Mouse (Mus musculus): Measurements from ENCODE around the gene Kcna7. TPM values are rescaled to one million over a fixed set of nuclear protein-coding genes. Genes with fewer than 3 reads are reported as not detected.
"Not testable (repeated sequence)": the region's sequence is repeated elsewhere in the genome, so short reads cannot be mapped to it uniquely, and the experiment has no call there.

Gene Kcna7
- total RNA-seq, 2 experiments from 2014 or later = 78.3 to 85.9 TPM

GRCm38 (mm10) chr7:45376057-45376456, 29.4 kb upstream of the Kcna7 start:
- no peak for DNase-seq
- intact Hi-C loops (cut with DNase I) = no loop called here

- intact Hi-C loops (cut with DNase I) = loop anchor here (5.0 kb wide), 1 partner anchor 79 kb away; no protein-coding TSS in a partner anchor
- DNase-seq = no peak
Observed at GRCm38 (mm10) chr7:45386077-45386476, 19.4 kb upstream of the Kcna7 start.

- intact Hi-C loops (cut with DNase I) = loop anchor here (5.0 kb wide), 1 partner anchor 93 kb away; no protein-coding TSS in a partner anchor
- DNase-seq = peak in 1 of 2 experiments; percentile 32
Observed at GRCm38 (mm10) chr7:45395129-45395541, 10.3 kb upstream of the Kcna7 start.

- intact Hi-C loops (cut with DNase I) = loop anchor here (5.0 kb wide), 1 partner anchor 93 kb away; no protein-coding TSS in a partner anchor
- DNase-seq = peak; percentile 100
Observed at GRCm38 (mm10) chr7:45395578-45396336, 9.7 kb upstream of the Kcna7 start, which contains the start of gene Snrnp70. Snrnp70 (minus strand) TSS chr7:45395742.

GRCm38 (mm10) chr7:45396337-45396775, 9.1 kb upstream of the Kcna7 start:
- not testable (repeated sequence) for DNase-seq
- intact Hi-C loops (cut with DNase I) = loop anchor here (5.0 kb wide), 1 partner anchor 94 kb away; no protein-coding TSS in a partner anchor

GRCm38 (mm10) chr7:45396787-45397186, 8.7 kb upstream of the Kcna7 start:
- intact Hi-C loops (cut with DNase I) = loop anchor here (5.0 kb wide), 1 partner anchor 94 kb away; no protein-coding TSS in a partner anchor
- DNase-seq = no peak

GRCm38 (mm10) chr7:45401521-45402085, 3.9 kb upstream of the Kcna7 start:
- intact Hi-C loops (cut with DNase I) = no loop called here
- DNase-seq = no peak

- intact Hi-C loops (cut with DNase I) = no loop called here
- DNase-seq = peak in 1 of 2 experiments; percentile 57
Observed at GRCm38 (mm10) chr7:45403532-45404261, 1.8 kb upstream of the Kcna7 start.

GRCm38 (mm10) chr7:45406157-45407156, 1.0 kb downstream of the Kcna7 start:
- intact Hi-C loops (cut with DNase I) = loop anchor here (1.0 kb wide), 1 partner anchor 32 kb away; the partner anchor contains the start of gene Ruvbl2
- DNase-seq = peak; percentile 67 to 72

- DNase-seq = no peak
- intact Hi-C loops (cut with DNase I) = no loop called here
Observed at GRCm38 (mm10) chr7:45407836-45408235, 2.4 kb downstream of the Kcna7 start.

- intact Hi-C loops (cut with DNase I) = no loop called here
- no peak for DNase-seq
Observed at GRCm38 (mm10) chr7:45408351-45408750, 2.9 kb downstream of the Kcna7 start.

- intact Hi-C loops (cut with DNase I) = no loop called here
- no peak for DNase-seq
Observed at GRCm38 (mm10) chr7:45408949-45409348, 3.5 kb downstream of the Kcna7 start.

- intact Hi-C loops (cut with DNase I) = no loop called here
- DNase-seq = no peak
Observed at GRCm38 (mm10) chr7:45409497-45410163, 4.2 kb downstream of the Kcna7 start.

- intact Hi-C loops (cut with DNase I) = no loop called here
- peak in 1 of 2 experiments; percentile 40 for DNase-seq
Observed at GRCm38 (mm10) chr7:45412421-45412820, 7.0 kb downstream of the Kcna7 start.

GRCm38 (mm10) chr7:45413113-45413863, 7.8 kb downstream of the Kcna7 start, which contains the start of gene Ntf5:
Ntf5 (plus strand) TSS chr7:45413695.
- DNase-seq = no peak
- intact Hi-C loops (cut with DNase I) = no loop called here

- intact Hi-C loops (cut with DNase I) = no loop called here
- DNase-seq = no peak
Observed at GRCm38 (mm10) chr7:45413864-45414739, 8.6 kb downstream of the Kcna7 start.

- DNase-seq = no peak
- intact Hi-C loops (cut with DNase I) = no loop called here
Observed at GRCm38 (mm10) chr7:45414740-45415224, 9.3 kb downstream of the Kcna7 start.

All from gastrocnemius, postnatal 36 days (tissue).